Mouse (Mus musculus): Measurements from ENCODE around the gene Gm20721.

DNA sequence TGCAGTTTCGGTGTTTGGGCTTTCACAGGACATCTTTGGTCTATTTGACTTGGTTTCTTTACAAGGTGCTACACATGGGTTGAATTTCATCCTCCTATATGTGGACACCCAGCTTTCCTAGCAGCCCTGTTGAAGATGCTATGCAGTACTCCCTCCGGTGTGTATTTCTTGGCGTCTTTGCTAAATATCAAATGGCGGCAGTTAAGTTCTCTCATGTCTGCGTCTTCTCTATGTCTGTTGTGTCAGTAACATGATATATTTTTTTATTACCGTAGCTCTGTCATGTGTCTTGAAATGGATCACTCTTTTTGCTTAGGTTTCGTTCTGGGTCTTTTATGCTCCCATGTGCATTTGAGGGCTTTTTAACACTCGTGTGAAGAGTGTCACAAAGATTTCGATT, 34.5 kb upstream of the Gm20721 start:
- TF ChIP-seq CTCF (IDR thresholded peaks at IDR 0.05; ENCODE audit: low read depth) = no peak
- no peak for TF ChIP-seq EP300 (IDR thresholded peaks at IDR 0.05; ENCODE audit: low read depth)
